Mouse (Mus musculus): ENCODE results near the gene Tesk2.
"Not testable (repeated sequence)": the region's sequence is repeated elsewhere in the genome, so short reads cannot be mapped to it uniquely, and the experiment has no call there.

GRCm38 (mm10) chr4:116680521-116680920, 40.2 kb upstream of the Tesk2 start:
- TF ChIP-seq POLR2A (IDR thresholded peaks at IDR 0.05; ENCODE audit: borderline replicate concordance, extremely low read depth, low read depth, low read length); CTCF (IDR thresholded peaks at IDR 0.05; ENCODE audit: insufficient read depth, low read length): not testable (repeated sequence)

Data from lung, adult 2 months (tissue).